Mouse (Mus musculus): ENCODE measurements around the gene Dhx34.
"Not testable (repeated sequence)": the region's sequence is repeated elsewhere in the genome, so short reads cannot be mapped to it uniquely, and the experiment has no call there.

The Dhx34 gene

DNA sequence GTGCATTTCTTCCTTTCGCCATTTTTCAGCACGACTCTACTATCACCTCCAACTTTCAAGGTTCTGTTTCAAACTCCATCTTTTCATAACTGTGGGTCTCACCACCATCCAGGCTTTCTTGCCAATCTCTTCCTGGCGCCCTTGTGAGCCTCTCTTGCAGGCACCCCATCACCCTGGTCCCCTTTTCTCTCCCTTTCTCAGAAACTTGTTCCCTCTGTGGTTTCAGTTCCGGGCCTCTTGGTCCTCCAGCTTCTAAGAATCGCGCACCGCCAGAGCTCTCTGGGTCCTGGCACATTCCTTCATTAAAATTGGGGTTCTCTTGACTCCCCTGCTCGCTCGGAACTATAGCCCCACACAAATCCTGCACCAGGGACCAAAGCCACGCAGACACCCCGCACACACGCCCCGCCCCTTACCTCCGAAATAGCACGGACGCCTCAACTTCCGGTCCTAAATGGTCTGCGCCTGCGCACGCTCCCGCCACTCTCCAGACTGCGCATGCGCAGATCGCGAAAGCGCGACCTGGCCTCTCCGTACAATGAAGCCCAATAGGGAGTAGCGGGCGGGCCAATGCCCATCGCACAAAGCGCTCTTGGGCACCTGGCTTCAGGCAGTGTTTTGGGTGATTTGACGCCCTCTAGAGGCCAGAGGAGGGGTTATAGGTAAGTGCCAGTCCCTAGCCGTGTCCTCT is at the start of gene Dhx34:
Dhx34 (minus strand) TSS at position 456 of the 691 bp plus-strand sequence.
- peak; percentile 95 to 96 for DNase-seq

DNA sequence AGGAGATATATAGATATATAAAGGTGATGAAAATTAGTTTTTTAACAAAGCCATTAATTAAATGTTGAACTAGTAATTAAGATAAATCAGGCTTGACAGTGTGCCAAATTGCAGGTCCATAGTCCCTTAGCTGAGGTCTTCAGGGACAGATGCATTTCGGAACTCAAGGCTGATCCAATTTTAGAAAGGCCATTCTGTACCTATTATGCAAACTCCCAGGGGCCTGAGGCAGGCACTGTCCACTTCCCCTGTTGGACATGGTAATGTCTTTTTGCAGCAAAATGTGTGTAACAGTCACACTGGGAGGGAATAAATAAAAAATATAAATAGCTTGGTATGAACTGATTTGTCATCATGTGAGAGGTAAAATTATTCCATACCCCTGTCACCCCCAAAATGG is 49.3 kb upstream of the Dhx34 start:
- DNase-seq: no peak

DNA sequence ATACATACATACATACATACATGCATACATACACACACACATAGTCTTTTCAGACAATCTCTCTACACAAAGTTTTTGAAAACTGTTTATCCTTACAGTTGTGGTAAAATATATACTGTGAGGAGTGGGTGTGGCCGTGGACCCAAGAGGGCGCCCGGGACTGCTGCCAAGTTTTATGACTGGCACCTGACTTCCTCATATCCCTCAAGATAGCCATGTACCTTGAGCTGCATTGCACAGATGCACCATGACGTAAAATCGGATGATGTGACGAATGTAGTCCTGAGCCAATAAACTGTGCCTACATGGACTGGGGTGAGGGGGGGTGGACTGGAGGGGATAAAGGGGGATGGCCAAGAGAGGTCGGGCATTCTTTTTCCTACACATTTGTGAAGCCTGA is 44.8 kb upstream of the Dhx34 start:
- not testable (repeated sequence) for DNase-seq

DNA sequence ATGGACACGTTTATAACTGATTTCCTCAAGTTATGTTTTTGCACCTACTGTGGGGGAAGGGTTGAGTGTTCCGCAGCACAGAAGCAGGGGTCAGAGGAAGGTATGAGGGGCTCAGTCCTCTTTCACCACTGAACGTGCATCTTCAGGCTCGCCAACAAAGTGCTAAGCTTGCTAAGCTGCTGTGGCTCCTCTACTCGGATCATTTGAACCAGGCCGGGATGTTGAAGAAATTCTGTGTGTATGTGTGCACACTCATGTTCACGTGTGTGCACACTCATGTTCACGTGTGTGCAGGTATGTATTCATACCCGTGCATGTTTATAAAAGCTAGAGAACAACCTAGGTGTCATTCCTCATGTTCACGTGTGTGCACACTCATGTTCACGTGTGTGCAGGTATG is 44.0 kb upstream of the Dhx34 start:
- no peak for DNase-seq

DNA sequence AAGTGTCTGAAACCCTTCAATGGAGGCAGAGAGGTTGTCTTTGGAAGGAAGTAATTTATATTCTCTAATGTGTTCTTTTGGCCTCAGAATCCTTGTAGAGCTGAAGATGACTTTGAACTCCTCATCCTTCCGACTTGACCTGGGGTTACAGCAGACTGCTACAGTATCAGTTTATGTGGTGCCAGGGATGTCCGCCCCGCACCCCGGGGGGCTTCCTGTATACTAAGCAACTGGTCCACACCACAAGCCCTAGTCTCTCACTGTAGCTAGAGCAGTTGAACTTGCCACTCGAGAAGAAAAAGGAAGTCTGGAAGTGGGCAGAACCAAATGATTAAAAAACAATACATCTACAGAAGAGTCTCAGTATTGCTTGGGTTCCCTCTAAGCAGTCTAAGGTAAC is 42.0 kb upstream of the Dhx34 start:
- no peak for DNase-seq

DNA sequence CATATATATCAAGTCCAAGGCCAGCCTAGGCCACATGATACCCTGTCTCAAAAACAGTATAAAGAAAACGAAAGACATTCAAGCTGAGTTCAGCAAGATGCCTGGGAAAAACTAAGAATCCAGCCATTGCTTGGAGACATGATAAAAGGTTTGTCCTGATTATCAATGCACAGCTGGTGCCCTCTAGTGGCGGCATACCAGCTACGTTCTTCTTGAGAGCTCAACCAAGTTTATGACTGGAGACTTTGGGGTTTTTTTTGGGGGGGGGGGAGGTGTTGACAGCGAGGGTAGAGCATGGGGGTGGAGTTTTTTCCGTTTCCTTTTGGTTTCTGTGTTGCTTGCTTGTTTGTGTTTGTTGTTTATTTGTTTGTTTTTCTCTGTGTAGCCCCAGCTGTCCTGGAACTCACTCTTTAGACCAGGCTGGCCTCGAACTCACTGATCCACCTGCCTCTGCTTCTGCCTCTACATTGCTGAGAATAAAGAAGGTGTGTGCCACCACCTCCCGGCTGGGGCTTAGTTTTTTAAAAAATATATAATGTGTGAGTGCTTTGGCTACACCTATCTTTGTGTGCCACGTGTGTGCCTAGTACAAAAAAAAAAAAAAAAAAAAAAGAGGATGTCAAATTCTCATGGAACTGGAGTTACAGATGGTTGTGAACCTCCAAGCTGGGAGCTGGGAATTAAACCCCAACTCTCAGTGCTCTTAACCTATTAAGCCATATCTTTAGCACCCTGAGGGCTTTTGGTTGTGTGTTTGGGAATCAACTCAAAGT is 41.4 kb upstream of the Dhx34 start:
- peak; percentile 72 to 80 for DNase-seq

DNA sequence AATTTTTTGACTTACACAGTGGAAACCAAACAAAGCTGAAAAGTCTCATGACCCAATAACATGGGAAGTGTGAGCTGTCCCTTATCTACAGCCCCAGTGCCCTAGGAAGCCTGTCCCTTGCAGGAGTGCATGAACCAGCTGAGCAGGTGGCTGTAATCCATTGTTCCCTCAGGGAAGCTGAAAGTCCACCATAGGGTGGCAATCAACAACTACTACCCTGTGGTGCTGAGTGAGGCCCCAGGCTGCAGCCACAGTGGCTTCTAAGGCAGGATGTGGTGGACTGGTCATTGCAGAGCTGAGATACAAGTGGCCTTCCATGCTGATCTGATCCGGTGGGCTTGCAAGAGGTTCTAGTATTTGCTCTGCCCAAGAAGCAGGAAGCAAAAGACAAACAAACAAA is 39.3 kb upstream of the Dhx34 start:
- DNase-seq: no peak

DNA sequence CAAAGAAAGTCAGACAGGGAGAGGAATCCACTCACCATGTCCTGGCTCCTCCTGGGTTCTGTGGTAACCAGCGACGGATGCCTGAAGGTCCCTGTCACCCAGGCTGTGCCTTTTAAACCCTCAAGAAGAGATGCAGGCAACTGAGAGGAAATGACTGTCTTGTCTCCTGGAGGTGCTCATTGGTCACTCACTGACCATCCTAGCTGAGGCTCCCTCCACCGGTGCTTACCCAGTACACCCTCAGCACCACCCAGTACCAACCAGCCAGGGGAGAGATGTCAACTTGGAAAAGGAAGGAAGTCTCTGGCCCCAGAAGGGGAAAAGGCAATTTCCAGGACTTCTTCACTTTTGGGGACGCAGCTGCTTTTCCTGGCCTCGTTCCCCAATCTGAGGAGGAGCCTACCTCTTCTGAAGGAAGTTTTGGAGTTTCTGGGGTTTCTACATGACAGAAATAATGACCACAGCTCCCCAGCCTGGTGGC is 37.3 kb upstream of the Dhx34 start, which contains the start of gene C5ar1:
C5ar1 (minus strand) TSS at position 431 of the 481 bp plus-strand sequence.
- DNase-seq: peak in 1 of 2 experiments; percentile 27

DNA sequence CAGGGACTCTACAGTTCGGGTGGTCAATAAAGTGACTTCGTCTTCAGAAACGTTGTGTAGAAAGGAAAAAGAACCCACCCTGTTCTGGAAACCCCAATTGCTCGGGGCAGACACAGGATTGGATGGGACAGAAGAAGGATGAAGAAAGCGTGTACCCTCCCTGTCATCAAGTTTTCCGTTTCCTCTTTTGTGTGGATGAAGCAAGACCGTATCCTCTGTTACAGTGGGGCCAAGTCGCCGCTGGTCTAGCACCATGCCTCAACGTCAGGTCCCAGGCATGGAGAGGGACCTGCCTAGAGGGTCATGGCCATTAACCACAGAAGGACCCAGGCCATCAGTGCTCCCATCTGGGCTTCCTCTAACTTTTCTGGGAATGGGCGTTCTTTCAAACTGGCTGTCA is 36.0 kb upstream of the Dhx34 start:
- DNase-seq: peak in 1 of 2 experiments; percentile 30

DNA sequence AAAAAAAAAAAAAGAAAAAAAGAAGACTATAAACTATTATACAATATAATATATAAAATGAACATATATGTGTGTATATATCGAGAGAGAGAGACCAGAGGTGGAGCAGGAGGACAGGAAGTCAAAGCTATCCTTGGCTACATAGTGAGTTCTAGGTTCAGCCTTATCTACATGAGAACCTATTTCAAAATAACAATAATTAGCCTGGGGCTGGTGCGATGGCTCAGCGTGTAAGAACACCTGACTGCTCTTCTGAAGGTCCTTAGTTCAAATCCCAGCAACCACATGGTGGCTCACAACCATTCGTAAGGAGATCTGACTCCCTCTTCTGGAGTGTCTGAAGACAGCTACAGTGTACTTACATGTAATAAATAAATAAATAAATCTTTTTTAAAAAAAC is 34.1 kb upstream of the Dhx34 start:
- DNase-seq: not testable (repeated sequence)

DNA sequence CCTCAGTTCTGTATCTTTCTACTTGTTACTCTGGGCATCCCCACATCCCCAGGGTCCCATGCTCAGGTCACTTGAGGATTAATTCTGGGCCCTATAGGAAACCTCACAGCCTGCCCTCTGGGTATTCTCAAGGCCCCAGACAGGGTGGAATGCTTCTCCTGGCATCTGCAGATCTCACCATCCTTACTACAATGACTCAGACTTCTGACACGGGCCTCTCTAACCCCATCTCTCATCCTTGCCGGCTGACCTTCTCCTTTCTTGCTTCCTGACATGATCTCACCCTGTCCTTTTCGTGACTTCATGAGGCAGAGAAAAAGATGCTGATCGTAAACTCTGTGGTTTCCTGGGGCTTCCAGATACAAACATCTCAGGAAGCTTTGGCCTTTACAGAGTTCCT is 32.4 kb upstream of the Dhx34 start:
- peak in 1 of 2 experiments; percentile 27 for DNase-seq

DNA sequence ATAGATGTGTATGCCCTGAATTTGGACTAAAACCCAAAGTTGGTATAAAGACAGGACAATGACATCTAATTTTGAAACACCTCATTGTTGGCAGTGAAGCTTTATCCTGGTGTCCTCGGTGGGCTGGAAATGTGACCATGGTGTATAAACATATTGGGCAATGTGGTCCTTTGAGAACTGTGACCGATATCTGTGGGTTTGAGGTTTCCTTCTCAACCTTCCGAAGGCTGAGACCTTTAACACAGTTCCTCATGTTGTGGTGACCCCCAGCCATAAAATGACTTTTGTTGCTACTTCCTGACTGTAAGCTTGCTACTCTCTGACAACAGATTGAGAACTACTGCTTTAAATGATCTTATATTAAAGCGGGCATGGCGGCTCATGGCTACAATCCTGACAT is 28.9 kb upstream of the Dhx34 start:
- DNase-seq: no peak

DNA sequence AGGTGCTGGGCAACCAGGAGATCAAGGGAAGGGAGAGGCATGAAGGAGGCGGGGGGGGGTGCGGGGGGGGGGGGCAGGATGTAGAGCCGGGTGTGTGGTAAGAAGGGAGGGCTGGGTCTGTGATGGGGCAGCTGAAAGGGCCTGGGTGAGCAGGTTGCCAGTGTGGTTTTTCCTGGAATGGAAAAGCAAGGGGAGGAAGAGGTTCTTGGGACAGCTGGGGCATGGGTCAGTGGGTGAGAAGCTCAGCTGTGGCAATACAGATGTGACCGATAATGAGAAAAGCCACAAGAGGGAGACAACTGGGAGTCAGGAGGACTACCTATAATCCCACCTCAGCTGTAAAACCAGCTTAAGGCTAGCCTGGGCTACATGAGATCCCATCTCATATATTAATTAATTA is 24.1 kb upstream of the Dhx34 start:
- peak; percentile 49 to 56 for DNase-seq

DNA sequence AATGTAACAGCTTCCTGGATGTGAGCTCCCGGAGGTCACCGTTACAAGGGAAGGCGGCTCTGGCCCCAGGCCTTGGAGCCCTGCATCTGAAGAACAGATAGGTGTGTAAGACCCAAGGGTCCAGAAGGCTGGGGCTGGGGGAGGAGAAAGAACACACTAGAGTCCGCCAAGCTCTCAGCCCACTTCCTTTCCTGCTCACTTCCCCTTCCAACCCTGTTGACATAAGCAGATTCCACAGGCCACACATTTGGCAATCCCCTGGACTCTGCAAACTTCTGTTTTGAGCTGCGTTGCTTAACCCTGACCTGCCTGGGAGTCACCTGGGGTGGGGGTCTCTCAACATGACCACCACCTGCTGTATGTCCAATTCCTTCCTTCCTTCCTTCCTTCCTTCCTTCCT is 22.2 kb upstream of the Dhx34 start, which contains the start of gene C5ar2:
C5ar2 (minus strand) TSS at position 88 of the 400 bp plus-strand sequence.
- peak; percentile 65 to 70 for DNase-seq

DNA sequence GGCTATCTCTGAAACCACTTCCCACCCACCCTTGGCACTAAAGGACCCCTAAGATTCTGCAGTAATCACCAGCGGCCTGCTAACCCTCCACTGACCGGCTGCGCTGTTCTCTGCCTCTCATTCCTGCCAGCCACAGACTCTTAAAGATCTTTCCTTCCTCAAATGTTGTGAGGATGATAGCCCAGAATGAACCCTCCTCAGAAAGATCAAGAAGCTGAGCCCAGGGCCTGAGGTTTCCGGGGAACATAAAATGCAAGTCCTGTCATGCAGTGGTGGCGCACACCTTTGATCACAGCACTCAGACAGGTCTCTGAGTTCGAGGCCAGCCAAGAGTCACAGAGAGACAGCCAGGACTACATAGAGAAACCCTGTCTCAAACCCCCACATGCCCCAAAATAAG is 20.4 kb upstream of the Dhx34 start:
- DNase-seq: no peak

DNA sequence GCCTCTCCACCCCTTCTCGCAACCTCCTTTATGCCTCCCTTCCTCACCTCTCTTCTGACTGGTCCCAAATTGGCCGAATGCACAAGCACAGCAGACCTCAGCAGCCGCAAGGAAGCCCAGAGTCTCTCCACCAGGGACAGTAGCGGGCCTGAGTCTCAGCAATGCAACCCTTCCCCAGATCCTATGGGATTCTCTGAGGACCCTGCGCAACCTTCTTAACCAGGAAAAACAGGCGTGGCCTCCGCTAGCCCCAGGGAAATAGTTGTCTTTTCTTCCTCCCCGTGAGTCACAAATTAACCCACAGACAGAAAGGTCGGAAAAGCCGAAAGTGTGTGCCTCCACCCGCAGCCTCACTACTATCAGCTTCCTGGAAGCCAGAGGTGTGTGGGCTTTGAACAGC is 19.9 kb upstream of the Dhx34 start:
- no peak for DNase-seq

DNA sequence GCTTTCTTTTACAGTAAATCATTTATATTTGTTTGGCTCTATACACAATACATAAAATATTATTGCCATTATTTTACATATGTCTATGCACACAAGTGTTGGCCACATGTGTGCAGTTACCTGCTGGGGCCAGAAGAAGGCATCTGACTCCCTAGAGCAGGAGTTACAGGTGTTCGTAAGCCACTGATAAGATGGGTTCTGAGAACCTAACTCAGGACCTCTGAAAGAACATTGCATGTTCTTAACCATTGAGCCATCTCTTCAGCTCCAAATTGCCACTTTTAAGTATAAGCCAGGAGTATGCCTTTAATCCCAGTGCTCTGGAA is 19.1 kb upstream of the Dhx34 start:
- DNase-seq: no peak

DNA sequence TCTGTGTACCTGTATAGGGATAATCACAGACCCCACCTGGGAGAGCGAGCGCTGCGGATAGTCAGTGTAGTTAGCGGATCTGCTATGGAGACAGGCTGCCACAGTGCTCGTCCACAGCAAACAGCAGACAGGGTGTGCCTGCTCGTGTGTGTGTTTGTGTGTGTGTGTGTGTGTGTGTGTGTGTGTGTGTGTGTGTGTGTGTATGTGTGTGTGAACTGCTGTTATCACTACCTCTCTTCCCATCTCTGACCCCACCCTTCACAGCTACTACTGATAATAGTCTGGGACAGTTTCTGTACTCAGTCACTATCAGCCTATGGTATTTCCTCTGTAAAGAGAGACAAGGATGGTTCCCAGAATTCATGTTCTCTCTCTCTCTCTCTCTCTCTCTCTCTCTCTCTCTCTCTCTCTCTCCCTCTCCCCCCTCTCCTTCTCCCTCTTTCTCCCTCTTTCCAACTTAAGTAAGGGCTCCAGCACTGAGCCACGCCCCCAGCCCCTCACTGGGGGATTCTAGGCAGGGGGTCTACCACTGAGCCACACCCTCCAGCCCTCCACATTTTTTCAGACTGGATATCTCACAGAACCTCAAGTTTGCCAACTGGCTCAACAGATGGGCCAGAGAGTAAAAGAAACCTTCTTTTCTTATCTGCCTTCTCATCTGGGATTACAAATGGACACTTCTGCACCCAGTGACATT is 18.6 kb upstream of the Dhx34 start:
- no peak for DNase-seq

DNA sequence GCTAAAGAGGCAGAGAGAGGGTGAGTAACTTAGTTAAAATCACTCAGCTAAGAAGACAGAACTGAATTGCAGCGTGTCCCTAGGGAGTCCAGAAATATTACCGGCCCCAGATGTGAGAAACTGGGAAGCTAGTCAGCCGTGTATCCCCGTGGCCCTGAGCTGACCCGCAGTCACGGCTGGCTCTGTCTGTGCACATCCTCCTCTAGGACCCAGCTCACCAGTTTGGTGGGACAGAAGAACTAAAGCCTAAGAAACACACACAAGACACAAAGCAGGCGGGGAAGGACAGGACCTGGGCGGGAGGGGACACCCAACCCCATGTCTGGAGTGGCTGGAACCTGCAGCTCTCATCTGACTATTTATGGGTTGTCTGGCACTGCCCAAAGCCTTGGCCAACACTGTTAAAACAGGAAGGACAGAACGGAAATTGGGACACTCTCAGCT is 17.7 kb upstream of the Dhx34 start:
- peak; percentile 58 to 69 for DNase-seq

DNA sequence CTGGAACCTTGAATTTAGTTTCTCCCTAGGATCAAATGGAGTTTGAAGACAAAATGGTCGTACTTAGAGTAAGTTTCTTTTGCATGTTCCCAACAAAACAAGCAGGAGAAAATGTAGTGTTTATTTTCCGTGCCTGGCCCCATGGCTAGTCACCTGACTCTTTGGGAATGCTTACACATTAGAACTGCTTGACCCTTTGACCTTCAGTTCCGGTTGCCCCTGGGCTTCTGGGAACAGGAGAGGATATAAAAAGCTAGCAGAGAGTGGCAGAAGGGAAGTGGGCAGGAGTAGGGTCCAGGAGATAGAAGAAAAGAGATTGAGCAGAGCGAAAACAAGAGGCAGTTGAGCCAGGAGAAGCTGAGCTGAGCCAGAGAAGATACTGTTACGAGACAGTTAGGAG is 8.0 kb upstream of the Dhx34 start:
- peak; percentile 53 to 71 for DNase-seq

DNA sequence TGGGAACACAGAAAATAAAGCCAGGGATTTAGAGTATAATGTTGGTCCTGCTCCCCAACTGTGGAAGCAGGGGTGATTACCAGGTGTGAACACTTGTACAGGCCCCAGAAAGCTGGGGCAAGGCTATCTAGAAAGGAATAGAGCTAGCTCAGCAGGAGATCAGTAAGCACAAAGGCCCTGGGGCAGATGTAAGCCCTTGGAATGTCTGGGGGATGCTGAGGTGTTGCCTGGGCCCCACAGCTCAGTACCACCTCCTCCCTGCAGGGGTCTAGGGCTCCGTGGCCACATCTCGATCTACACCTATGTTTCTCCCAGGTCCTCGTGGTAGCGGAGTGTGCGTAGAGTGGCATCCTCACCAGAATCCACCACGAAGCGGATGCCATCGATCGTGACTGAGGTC is 7.9 kb downstream of the Dhx34 start:
- DNase-seq: no peak

DNA sequence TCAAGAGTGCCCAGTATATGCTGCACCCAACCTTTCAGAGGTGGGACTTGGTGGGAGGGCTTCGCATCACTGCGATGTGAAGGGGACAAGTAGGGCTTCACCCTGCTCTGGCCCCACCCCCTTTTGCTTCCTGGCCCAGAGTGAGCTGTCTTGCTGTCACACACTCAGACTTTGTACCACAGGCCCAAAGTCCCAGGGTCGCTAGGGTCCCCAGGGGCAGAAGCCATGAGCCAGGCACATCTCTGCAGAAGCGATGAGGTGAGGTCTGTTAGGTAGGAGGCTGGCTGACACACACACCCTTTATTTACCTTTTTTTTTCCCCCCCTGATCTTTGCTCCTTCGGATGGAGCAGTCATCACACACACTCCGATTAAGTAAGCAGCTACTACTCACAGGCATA is 8.6 kb downstream of the Dhx34 start:
- DNase-seq: no peak

DNA sequence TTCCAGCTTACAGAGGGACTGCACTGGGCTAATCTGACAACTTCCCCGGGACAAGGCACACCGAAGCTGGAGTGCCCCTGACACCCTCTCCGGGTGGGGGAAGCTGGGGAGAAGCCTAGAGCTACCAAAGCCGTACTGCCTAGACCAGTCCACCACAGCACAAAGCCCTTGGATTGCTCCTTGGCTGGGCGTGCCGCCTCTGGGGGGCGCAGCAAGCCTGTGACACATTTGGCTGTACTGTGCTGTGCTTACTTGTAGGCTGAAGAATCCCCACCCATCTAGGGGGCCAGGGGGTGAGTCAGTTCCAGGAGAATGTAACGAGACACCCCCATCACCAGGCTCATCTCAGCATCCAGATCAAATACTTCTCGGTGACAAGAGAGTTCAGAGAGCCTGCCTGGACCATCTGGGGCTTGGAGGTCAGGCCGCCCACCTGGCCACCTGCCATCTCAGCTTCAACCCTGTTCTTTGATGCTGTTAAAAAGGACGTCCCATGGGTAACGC is 10.9 kb downstream of the Dhx34 start:
- peak in 1 of 2 experiments; percentile 12 for DNase-seq

Data from lung, adult 18-20 months (tissue).